Mouse (Mus musculus): ENCODE data around the gene Mrnip. TPM values are rescaled to one million over a fixed set of nuclear protein-coding genes. Genes with fewer than 3 reads are reported as not detected.

Mrnip gene
- polyA plus RNA-seq, 1 experiment from 2014 or later = 35.1 TPM

DNA sequence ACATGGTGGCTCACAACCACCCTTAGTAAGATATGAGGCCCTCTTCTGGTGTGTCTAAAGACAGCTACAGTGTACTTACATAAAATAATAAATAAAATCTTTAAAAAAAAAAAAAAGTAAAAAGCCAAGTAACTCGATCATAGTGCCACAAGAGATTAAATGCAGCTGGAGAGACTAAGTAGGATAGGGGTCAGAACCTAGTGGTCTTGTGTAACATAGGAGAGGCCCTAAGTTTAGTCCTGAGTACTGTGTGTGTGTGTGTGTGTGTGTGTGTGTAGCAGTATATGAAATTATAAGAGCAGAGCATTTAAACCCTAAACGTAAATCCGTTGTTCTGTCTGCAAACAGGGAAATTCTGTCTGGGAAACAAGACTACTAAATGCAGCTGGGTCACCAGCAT, 18.0 kb downstream of the Mrnip start:
- ATAC-seq = no peak
- H3K27ac ChIP-seq = no peak overlapping the region
- H3K27me3 ChIP-seq = no peaks in the 10 kb centered on the region
- H3K4me1 ChIP-seq (replicated peaks) = no peaks in the 10 kb centered on the region
- 97% methylated on average over 3 of the region's 3 CpGs for WGBS
- no peak overlapping the region for H3K9ac ChIP-seq (replicated peaks)
- no peak overlapping the region for H3K4me3 ChIP-seq (replicated peaks)
- no peak overlapping the region for H3K4me2 ChIP-seq (replicated peaks)
- H3K9me3 ChIP-seq = no peaks in the 10 kb centered on the region
- H3K36me3 ChIP-seq = peaks cover 47% of the 10 kb centered on the region

DNA sequence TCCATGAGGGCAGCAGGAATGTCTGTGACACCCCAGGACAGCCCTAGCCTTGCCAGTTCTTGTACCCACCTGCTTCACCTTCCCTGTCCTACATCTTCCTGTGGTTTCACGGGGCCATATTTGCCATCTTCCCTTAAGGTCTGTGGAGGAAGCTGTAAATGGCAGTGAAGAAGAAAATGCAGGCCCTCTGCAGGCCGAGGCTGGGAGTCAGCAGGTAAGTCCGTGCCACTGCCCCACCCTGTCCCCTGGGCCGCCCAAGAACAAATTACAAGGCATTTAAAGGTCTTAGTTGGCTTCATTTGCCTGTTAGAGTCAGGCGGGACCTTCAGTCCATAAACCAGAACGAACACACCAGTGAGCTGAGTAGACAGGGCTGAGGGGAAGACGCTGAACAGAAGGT, 19.8 kb downstream of the Mrnip start:
- peaks cover 54% of the 10 kb centered on the region for H3K36me3 ChIP-seq
- ATAC-seq = no peak
- H3K9me3 ChIP-seq = no peaks in the 10 kb centered on the region
- H3K9ac ChIP-seq (replicated peaks) = no peak overlapping the region
- H3K4me1 ChIP-seq (replicated peaks) = no peaks in the 10 kb centered on the region
- no peak overlapping the region for H3K27ac ChIP-seq
- 82% methylated on average over 7 of the region's 7 CpGs for WGBS
- H3K27me3 ChIP-seq = no peaks in the 10 kb centered on the region
- no peak overlapping the region for H3K4me3 ChIP-seq (replicated peaks)
- H3K4me2 ChIP-seq (replicated peaks) = no peak overlapping the region

DNA sequence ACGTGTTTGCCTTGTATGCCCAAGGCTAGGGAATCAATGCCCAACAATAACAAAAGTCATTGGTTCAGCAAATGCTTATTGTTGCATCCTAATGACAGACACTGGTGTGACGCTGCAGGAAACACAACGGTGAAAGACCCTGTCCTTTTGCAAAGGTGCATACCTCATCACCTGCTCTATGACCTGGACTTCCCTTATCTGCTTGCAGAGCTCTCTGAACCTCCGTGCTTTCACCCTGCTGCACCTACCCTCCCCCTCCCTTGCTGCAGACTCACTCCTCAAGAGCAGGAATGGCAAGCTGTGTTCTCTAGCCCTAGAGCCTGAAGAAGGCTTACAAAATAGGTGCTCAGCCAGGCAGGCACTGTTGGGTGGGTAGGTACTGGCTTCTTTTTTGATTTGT, 20.5 kb downstream of the Mrnip start:
- no peak overlapping the region for H3K27ac ChIP-seq
- H3K4me3 ChIP-seq (replicated peaks) = no peak overlapping the region
- no peak overlapping the region for H3K9ac ChIP-seq (replicated peaks)
- no peak for ATAC-seq
- WGBS = 85% methylated on average over 4 of the region's 4 CpGs
- H3K4me2 ChIP-seq (replicated peaks) = no peak overlapping the region
- no peaks in the 10 kb centered on the region for H3K4me1 ChIP-seq (replicated peaks)
- H3K9me3 ChIP-seq = no peaks in the 10 kb centered on the region
- H3K27me3 ChIP-seq = no peaks in the 10 kb centered on the region
- H3K36me3 ChIP-seq = peaks cover 61% of the 10 kb centered on the region

DNA sequence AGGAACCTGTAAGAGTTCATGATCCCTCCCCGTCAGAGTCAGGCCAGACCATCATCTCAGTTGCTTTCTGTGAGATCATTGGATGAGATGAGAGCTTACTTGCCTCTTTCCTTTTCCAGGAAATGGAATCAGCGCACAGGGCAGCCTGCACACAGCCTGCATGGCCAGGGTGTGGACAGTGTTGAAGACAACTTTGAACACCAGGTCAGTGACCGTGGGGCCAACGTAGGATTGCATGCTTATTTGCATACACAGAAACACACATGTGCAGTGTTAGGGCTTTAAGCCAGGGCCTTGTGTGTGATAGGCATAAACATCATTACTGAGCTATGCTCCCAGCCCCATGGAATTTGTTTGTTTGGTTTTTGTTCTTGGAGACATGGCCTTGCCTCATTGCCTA, 23.3 kb downstream of the Mrnip start:
- Histone ChIP-seq H3K4me1 (replicated peaks) (no peaks in the 10 kb centered on the region), H3K36me3 (peaks cover 84% of the 10 kb centered on the region), H3K9me3 (no peaks in the 10 kb centered on the region), H3K27ac (no peak overlapping the region), H3K4me3 (replicated peaks) (no peak overlapping the region), H3K27me3 (no peaks in the 10 kb centered on the region), H3K4me2 (replicated peaks) (no peak overlapping the region), H3K9ac (replicated peaks) (no peak overlapping the region)
- ATAC-seq = no peak
- WGBS = 91% methylated on average over 4 of the region's 4 CpGs

GRCm38 (mm10) chr11:50198219-50198846, 24.1 kb downstream of the Mrnip start:
- Histone ChIP-seq H3K27me3 (no peaks in the 10 kb centered on the region), H3K4me3 (replicated peaks) (no peak overlapping the region), H3K27ac (no peak overlapping the region), H3K4me2 (replicated peaks) (no peak overlapping the region), H3K36me3 (peaks cover 93% of the 10 kb centered on the region), H3K4me1 (replicated peaks) (no peaks in the 10 kb centered on the region), H3K9me3 (no peaks in the 10 kb centered on the region), H3K9ac (replicated peaks) (no peak overlapping the region)
- ATAC-seq = 0 out of 2 replicates have a peak, but pooled peaks have one; percentile 24
- 93% methylated on average over 4 of the region's 5 CpGs for WGBS

DNA sequence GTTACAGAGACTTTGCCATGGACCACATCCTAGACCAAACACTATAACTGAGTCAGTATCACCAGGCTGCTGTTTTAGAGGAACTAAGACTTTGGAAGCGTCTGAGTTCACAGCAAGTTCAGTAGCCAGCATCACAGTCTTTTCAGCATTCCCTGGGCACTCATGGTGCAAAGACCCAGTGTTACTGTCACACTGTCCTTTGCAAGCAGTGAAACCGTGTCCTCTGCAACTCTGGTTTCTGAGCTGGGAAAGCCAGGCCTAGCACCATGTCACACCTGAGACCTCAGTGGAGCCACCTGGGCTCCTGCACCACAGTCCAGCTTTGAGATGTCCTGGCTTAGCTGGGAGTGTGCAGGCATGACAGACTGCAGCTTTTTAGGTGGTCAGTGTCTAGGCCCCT, 24.7 kb downstream of the Mrnip start:
- 92% methylated on average over 2 of the region's 2 CpGs for WGBS
- H3K4me1 ChIP-seq (replicated peaks) = no peaks in the 10 kb centered on the region
- H3K4me3 ChIP-seq (replicated peaks) = no peak overlapping the region
- no peak for ATAC-seq
- H3K27ac ChIP-seq = no peak overlapping the region
- H3K4me2 ChIP-seq (replicated peaks) = no peak overlapping the region
- H3K27me3 ChIP-seq = no peaks in the 10 kb centered on the region
- H3K36me3 ChIP-seq = peaks cover 92% of the 10 kb centered on the region
- no peaks in the 10 kb centered on the region for H3K9me3 ChIP-seq
- H3K9ac ChIP-seq (replicated peaks) = no peak overlapping the region

GRCm38 (mm10) chr11:50200613-50201012, 26.4 kb downstream of the Mrnip start:
- 90% methylated on average over 8 of the region's 8 CpGs for WGBS
- H3K4me1 ChIP-seq (replicated peaks) = no peaks in the 10 kb centered on the region
- no peak overlapping the region for H3K27ac ChIP-seq
- H3K9ac ChIP-seq (replicated peaks) = no peak overlapping the region
- no peaks in the 10 kb centered on the region for H3K9me3 ChIP-seq
- no peak for ATAC-seq
- H3K36me3 ChIP-seq = peaks cover 95% of the 10 kb centered on the region
- no peaks in the 10 kb centered on the region for H3K27me3 ChIP-seq
- H3K4me2 ChIP-seq (replicated peaks) = no peak overlapping the region
- H3K4me3 ChIP-seq (replicated peaks) = no peak overlapping the region

DNA sequence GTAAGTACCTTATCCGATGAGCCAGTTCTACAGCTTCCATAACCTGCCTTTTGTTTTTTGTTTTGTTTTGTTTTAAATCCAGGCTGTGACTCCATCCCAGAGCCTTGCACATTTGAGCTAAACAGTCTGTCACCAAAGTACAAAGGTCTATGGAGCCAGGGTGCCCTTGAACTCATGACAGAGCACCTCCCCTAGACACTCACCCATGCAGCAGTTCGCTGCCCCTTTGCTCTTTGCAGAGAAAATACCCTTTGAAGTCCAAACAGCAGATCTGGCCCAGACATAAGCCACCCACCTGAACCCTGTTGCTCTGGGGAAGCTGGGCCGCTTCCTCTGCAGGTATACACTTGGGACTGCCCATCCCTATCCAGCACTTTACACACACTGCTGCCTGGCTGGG, 27.3 kb downstream of the Mrnip start:
- WGBS = 95% methylated on average over 3 of the region's 3 CpGs

DNA sequence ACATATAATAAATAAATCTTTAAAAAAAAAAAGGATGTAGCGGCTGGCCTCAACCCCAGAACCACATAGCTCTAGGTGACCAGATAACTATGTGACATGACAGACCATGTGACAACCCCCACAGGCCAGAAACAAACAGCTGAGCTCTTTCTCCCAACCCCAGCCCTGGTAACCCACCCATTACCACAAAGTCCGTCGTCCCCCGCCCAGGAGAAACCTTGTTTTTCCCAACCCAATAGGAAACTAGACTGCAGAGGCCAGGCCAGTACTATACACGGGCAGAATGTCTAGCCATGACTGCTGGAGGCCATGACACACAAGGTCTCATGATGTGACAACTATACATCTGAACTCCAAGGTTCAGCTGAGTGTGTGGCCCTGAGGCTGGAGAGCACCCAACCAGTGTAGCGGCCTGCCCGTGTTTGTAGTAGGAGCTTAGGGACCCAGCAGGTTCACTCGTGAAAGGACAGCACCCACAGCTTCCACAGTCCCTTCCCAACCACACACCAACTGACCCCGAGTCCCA, 29.1 kb downstream of the Mrnip start:
- Histone ChIP-seq H3K9me3 (no peaks in the 10 kb centered on the region), H3K27ac (no peak overlapping the region), H3K4me1 (replicated peaks) (peaks cover 6% of the 10 kb centered on the region), H3K27me3 (no peaks in the 10 kb centered on the region), H3K4me2 (replicated peaks) (no peak overlapping the region), H3K4me3 (replicated peaks) (no peak overlapping the region), H3K9ac (replicated peaks) (no peak overlapping the region), H3K36me3 (peaks cover 94% of the 10 kb centered on the region)
- ATAC-seq = no peak
- whole genome bisulfite sequencing = 93% methylated on average over 9 of the region's 9 CpGs

More for the DNA sequence above, 27.3 kb downstream of the Mrnip start:
- H3K27ac ChIP-seq = no peak overlapping the region
- peaks cover 97% of the 10 kb centered on the region for H3K36me3 ChIP-seq
- H3K4me1 ChIP-seq (replicated peaks) = no peaks in the 10 kb centered on the region
- H3K9ac ChIP-seq (replicated peaks) = no peak overlapping the region
- ATAC-seq = no peak
- no peaks in the 10 kb centered on the region for H3K27me3 ChIP-seq
- no peaks in the 10 kb centered on the region for H3K9me3 ChIP-seq
- H3K4me2 ChIP-seq (replicated peaks) = no peak overlapping the region
- H3K4me3 ChIP-seq (replicated peaks) = no peak overlapping the region

GRCm38 (mm10) chr11:50205434-50205833, 31.2 kb downstream of the Mrnip start:
- Histone ChIP-seq H3K4me3 (replicated peaks) (no peak overlapping the region), H3K4me1 (replicated peaks) (peaks cover 16% of the 10 kb centered on the region), H3K9me3 (no peaks in the 10 kb centered on the region), H3K4me2 (replicated peaks) (no peak overlapping the region), H3K27me3 (no peaks in the 10 kb centered on the region), H3K36me3 (peaks cover 76% of the 10 kb centered on the region), H3K27ac (no peak overlapping the region), H3K9ac (replicated peaks) (no peak overlapping the region)
- 93% methylated on average over 3 of the region's 3 CpGs for WGBS
- ATAC-seq = no peak

- Histone ChIP-seq H3K4me2 (replicated peaks) (no peak overlapping the region), H3K9me3 (no peaks in the 10 kb centered on the region), H3K27me3 (no peaks in the 10 kb centered on the region), H3K4me1 (replicated peaks) (peaks cover 19% of the 10 kb centered on the region), H3K27ac (no peak overlapping the region), H3K36me3 (peaks cover 70% of the 10 kb centered on the region), H3K9ac (replicated peaks) (no peak overlapping the region), H3K4me3 (replicated peaks) (no peak overlapping the region)
- ATAC-seq = no peak
- WGBS = 89% methylated on average over 2 of the region's 2 CpGs
These were observed 31.8 kb downstream of the Mrnip start for GRCm38 (mm10) chr11:50206037-50206436.

GRCm38 (mm10) chr11:50207344-50207743, 33.1 kb downstream of the Mrnip start:
- H3K9me3 ChIP-seq = no peaks in the 10 kb centered on the region
- no peak overlapping the region for H3K4me2 ChIP-seq (replicated peaks)
- ATAC-seq = no peak
- H3K4me1 ChIP-seq (replicated peaks) = peaks cover 26% of the 10 kb centered on the region
- H3K4me3 ChIP-seq (replicated peaks) = no peak overlapping the region
- H3K9ac ChIP-seq (replicated peaks) = no peak overlapping the region
- H3K27me3 ChIP-seq = no peaks in the 10 kb centered on the region
- H3K36me3 ChIP-seq = peaks cover 57% of the 10 kb centered on the region
- 93% methylated on average over 14 of the region's 14 CpGs for WGBS
- no peak overlapping the region for H3K27ac ChIP-seq

DNA sequence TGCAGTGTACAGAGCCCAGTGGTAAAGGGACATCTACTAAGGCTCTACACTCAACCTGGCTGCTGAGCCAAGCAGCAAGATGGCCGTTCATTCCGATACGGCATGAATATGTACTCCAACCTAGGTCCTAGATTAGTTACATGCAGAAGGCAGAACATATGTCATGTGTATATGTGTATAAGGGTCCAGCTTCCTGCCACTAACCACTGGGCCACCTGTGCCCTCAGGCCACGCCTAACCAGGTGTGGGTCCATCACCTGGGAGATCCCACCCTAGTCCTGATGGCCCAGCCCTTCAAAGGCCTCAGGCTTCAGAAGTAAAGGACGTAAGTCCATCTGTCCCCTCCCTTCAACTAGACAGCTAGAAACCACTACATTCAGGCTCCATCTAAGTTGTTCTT, 33.8 kb downstream of the Mrnip start:
- ATAC-seq = no peak

More for the DNA sequence above, 33.8 kb downstream of the Mrnip start:
- WGBS = 95% methylated on average over 5 of the region's 5 CpGs
- no peak overlapping the region for H3K27ac ChIP-seq
- H3K36me3 ChIP-seq = peaks cover 50% of the 10 kb centered on the region
- peaks cover 29% of the 10 kb centered on the region for H3K4me1 ChIP-seq (replicated peaks)
- no peaks in the 10 kb centered on the region for H3K9me3 ChIP-seq
- H3K4me3 ChIP-seq (replicated peaks) = no peak overlapping the region
- H3K27me3 ChIP-seq = no peaks in the 10 kb centered on the region
- H3K4me2 ChIP-seq (replicated peaks) = no peak overlapping the region
- no peak overlapping the region for H3K9ac ChIP-seq (replicated peaks)

Data from midbrain, embryonic 13.5 days (tissue).